Mouse (Mus musculus): ENCODE data around the gene Zbed3.

The Zbed3 gene

GRCm38 (mm10) chr13:95323400-95323799, at the start of gene Zbed3:
Gene Zbed3, plus strand, starts transcription at chr13:95323612.
- no peak for DNase-seq (ENCODE audit: low spot score)

- no peak for DNase-seq (ENCODE audit: low spot score)
Measured at GRCm38 (mm10) chr13:95278426-95279025, 44.9 kb upstream of the Zbed3 start.

GRCm38 (mm10) chr13:95281740-95282673, 41.4 kb upstream of the Zbed3 start:
- no peak for DNase-seq (ENCODE audit: low spot score)

- peak; percentile 83 for DNase-seq (ENCODE audit: low spot score)
Measured at GRCm38 (mm10) chr13:95286989-95287388, 36.4 kb upstream of the Zbed3 start.

- no peak for DNase-seq (ENCODE audit: low spot score)
Measured at GRCm38 (mm10) chr13:95288027-95288426, 35.4 kb upstream of the Zbed3 start.

- no peak for DNase-seq (ENCODE audit: low spot score)
Measured at GRCm38 (mm10) chr13:95291983-95292382, 31.4 kb upstream of the Zbed3 start.

- no peak for DNase-seq (ENCODE audit: low spot score)
Measured at GRCm38 (mm10) chr13:95299956-95300355, 23.5 kb upstream of the Zbed3 start.

- DNase-seq (ENCODE audit: low spot score), result no peak
Measured at GRCm38 (mm10) chr13:95306596-95306995, 16.8 kb upstream of the Zbed3 start.

- no peak for DNase-seq (ENCODE audit: low spot score)
Measured at GRCm38 (mm10) chr13:95307100-95307655, 16.2 kb upstream of the Zbed3 start.

- no peak for DNase-seq (ENCODE audit: low spot score)
Measured at GRCm38 (mm10) chr13:95312016-95312415, 11.4 kb upstream of the Zbed3 start.

- DNase-seq (ENCODE audit: low spot score), result no peak
Measured at GRCm38 (mm10) chr13:95319153-95319552, 4.3 kb upstream of the Zbed3 start.

- no peak for DNase-seq (ENCODE audit: low spot score)
Measured at GRCm38 (mm10) chr13:95320451-95320850, 3.0 kb upstream of the Zbed3 start.

GRCm38 (mm10) chr13:95323950-95324625, 676 bp downstream of the Zbed3 start:
- peak; percentile 66 for DNase-seq (ENCODE audit: low spot score)

GRCm38 (mm10) chr13:95324626-95325079, 1.2 kb downstream of the Zbed3 start:
- DNase-seq (ENCODE audit: low spot score), result no peak

GRCm38 (mm10) chr13:95325080-95325906, 1.9 kb downstream of the Zbed3 start:
- peak; percentile 62 for DNase-seq (ENCODE audit: low spot score)

- no peak for DNase-seq (ENCODE audit: low spot score)
Measured at GRCm38 (mm10) chr13:95325907-95326550, 2.6 kb downstream of the Zbed3 start.

GRCm38 (mm10) chr13:95326611-95327344, 3.4 kb downstream of the Zbed3 start:
- no peak for DNase-seq (ENCODE audit: low spot score)

GRCm38 (mm10) chr13:95327345-95327741, 3.9 kb downstream of the Zbed3 start:
- DNase-seq (ENCODE audit: low spot score), result peak; percentile 24

GRCm38 (mm10) chr13:95328767-95329166, 5.4 kb downstream of the Zbed3 start:
- DNase-seq (ENCODE audit: low spot score), result no peak

GRCm38 (mm10) chr13:95330507-95330906, 7.1 kb downstream of the Zbed3 start:
- DNase-seq (ENCODE audit: low spot score), result no peak
